Mouse (Mus musculus): ENCODE measurements around the gene Gm44805.
"Not testable (repeated sequence)": the region's sequence is repeated elsewhere in the genome, so short reads cannot be mapped to it uniquely, and the experiment has no call there.

Gm44805 gene

DNA sequence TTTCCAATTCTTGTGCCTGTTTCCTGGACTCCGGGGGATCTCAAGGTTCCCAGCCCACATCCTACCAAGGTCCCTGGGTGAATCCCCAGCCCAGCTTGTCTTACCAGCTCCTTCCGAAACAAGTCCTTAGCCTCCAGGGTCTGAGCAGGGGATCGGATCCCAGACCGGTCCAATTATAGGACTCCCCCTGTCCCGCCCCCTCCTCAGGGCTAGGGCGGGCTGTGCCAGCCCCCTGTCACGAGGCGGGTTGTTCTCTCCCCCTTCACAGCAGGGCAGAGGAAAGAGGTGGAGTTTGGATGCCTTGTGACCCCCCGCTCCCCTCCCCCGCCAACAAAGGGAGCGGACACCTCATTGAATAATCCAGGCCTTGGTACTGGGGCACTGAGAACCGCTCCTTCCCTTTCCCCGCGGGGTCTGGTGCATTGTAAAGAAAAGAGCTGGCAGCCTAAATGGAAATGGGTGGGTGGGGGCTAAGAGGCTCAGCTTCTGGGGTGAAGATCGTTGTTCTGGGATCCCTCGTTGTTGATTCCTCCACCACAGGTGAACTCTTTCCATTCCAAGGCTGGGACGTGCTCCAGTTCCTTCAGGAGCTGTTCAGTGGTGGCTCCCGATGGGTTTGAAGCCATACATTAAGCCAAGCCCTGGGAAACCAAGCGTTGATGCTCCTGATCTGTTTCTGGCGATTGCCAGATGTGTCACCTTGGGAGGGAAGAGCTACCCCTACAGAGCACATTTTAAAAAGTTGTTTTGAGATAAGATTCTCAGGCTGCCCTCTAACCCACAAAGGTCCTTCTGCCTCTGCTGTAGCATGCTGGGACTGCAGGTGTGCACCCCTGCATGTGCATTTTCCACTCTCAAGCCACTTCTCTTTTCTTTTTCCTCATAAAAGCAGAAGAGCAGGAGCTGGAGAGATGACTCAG lies 17.9 kb upstream of the Gm44805 start, which contains the start of gene Apoe:
Apoe (minus strand) TSS at position 282 of the 920 bp plus-strand sequence.
- DNase-seq (ENCODE audit: low spot score), result peak; percentile 68

DNA sequence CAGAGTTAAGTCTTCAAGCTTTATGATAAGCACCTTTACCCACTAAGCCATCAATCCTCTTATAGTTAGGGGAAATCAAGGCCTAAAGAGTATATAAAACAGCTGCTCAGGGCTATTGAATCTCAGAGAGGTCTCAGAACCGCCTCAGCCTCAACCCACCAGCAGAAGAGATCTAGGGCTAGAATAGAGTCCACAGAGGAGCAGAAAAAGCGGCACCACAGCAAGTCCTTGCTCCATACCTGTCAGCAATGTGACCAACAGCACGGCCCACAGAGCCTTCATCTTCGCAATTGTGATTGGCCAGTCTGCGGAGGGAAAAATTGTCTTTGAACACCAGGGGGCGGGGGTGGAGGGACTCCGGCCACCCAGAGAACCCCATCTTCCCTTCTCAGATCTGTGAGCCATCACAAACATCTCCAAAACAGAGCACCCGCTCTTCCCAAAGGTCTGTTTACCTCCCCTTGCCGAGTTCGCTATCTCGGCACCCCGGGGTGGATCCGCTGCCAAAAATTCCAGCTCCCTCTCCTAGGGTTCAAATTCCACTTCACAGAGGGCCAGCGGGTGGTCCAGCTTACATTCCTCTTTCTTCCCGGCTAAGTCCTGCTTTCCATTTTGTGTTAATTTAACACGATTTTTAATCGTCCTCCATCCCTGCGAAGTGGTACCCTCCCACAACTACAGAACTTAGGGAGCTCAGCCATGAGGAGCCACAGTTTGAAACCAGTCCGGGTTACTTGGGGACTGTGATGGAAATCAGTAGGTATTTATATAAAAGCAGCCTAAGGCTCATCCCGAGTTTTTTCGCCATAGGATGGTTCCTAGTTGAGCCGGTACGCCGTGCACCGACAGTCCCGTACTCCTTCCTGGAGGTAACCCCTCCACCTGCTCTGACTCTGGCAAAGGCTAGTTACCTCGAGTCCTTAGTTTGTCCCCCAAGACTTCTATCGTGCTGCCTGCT lies 17.0 kb upstream of the Gm44805 start:
- peak; percentile 39 for DNase-seq (ENCODE audit: low spot score)

DNA sequence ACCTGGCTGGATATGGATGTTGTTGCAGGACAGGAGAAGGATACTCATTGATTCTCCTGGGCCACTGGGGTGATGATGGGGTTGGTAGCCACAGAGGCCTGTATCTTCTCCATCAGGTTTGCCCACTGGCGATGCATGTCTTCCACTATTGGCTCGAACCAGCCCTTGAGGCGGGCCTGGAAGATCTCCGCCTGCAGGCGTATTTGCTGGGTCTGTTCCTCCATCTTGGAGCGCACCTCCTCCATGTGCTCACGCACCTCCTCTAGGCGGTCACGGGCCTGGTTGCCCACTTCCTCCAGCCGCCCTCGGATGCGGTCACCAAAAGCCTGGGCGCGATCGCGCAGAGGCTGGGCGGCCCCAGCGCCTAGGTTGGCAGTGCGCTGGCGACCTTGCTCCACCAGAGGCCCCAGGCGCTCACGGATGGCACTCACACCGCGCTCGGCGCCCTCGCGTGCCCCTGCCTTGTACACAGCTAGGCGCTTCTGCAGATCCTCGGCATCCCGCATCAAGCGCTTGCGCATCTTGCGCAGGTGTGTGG lies 15.2 kb upstream of the Gm44805 start:
- no peak for DNase-seq (ENCODE audit: low spot score)

DNA sequence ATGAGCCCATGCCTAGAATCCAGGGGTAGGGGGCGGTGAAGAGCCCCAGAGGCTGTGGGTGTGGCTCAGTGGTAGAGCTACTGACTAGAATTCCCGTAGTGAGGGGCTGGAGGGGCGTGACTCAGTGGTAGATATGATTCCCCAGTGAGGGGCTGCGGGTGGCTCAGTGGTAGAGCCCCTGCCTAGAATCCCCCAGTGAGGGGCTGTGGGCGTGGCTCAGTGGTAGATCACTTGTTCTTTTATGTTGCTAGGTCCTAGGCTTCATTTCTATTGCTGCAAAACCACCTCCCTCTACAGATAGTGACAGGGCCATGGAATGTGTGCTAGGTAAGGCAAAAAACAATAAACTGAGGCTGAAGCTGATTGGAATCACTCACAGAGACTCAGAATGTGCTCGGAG lies 14.7 kb upstream of the Gm44805 start:
- DNase-seq (ENCODE audit: low spot score), result no peak

DNA sequence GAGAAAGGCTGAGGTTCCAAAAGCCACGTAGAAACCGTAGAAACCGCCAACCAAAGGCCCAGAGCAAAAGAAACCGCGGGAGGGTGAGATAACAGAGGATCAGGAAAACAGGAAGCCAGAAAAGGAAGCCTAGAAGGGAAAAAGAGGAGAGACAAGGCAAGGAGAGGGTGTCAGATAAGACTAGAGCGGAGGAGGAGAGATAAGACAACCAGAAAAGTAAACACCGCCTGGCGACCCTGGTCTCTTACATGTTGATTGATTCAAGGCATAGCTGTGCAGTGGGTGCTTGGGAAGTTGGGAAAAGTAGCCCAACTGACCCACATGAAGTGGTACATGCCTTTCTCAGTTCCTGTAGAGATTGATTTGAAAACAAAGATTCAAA lies 14.0 kb upstream of the Gm44805 start:
- DNase-seq (ENCODE audit: low spot score), result no peak

DNA sequence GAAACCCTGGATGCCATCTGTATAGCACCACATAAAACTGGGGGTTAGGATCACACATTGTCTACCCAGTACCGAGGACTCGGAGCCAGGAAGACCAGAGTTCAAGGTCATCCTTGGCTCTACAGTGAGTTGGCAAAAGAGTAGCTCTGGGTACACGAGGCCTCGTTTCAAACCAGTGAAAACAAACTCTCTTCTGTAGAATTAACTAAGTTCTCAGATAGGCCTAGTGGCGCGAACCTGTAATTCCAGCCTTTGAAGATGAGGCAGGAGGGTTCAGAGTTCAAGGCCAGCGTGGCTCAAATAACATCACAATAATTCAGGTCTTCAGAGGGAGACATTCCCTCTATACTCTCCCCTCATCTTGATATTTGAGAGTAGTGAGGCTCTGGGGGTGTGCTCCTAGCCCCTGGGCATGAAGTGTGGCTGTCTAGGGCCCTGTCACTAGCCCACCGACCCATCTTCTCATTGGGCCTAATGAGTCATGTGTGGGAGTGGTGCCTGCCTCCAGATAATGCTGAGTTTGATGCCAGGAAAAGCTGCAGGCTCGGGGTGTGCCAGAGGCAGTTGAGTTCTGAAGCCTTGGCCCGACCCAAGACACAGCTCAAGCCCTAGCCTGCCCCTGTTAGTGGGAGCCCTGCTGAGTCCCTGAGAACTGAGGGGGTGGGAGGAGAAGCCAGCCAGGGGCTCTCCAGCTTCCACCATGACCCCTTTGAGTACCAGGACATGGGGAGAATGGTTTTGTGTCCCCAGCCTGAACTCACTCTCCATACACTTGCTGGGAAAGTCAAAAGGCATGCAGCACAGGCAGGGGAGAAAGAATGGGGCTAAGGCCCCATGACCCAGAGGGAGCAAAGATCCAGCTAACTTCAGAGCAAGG lies 13.4 kb upstream of the Gm44805 start:
- DNase-seq (ENCODE audit: low spot score), result no peak

DNA sequence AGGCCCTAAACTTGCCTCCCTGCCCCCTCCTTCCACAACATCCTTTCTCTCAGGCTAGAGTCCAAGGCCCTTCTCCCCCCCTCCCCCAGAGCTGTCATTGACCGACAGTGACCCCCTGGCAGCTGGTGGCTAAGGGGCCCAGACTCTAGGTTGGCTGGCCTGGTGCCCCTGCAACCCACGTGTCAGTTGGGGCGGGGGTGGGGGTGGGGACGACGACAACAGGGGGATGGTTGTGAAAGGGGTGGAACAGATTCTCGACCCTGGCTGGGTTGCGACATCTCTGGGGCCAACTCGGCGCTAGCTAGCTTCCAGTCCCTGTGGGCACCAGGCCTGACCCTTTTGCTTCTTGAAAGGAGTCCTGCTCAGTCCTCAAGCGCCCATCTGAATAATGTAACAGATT lies 12.2 kb upstream of the Gm44805 start:
- peak; percentile 54 for DNase-seq (ENCODE audit: low spot score)

DNA sequence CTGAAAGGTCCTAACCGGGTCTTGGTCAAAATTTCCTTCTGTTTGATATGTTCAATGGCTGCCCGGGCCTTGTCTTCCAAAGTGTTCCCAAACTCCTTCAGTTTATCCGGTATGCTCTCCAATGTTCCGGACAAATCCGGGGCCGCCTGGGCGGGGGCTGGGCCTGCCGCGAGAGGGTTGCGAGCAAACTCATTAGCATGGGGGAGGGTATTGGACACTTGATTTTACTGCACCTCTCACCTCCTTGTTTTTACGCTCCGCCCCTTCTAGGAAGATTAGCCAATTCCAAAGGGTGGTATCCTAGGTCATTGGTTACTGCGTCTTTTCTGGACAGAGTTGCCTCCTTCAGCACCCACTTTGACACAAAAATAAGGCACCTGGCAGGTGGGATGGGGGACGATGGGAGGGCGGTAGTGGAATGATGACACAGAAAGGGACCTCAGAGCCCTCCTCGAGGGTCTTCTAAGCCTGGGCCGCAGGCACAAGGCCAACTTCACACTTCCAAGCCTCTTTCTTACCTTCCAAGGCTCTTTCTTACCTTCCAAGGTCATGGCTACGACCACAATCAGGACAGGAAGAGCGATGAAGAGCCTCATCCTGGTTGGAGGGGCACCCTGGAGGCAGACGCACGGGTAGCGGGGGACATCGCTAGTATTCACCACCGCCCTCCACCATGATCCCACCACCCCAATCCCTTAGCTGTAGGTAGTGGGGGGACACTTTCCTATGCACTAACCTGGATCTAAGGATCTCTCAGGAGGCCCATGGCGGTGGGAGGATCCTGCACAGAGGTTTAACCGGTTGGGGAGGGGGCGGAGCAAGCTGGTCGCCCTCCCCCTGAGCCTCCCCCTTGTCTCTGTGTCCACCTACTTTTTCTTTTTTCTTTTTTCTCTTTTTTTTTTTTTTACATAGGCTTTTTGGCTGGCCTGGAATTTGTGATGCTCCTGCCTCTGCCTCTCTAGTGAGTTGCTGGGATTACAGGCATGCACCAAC lies 10.9 kb upstream of the Gm44805 start, which contains the start of gene Apoc1:
Apoc1 (minus strand) TSS at position 788 of the 993 bp plus-strand sequence.
- peak; percentile 44 for DNase-seq (ENCODE audit: low spot score)

DNA sequence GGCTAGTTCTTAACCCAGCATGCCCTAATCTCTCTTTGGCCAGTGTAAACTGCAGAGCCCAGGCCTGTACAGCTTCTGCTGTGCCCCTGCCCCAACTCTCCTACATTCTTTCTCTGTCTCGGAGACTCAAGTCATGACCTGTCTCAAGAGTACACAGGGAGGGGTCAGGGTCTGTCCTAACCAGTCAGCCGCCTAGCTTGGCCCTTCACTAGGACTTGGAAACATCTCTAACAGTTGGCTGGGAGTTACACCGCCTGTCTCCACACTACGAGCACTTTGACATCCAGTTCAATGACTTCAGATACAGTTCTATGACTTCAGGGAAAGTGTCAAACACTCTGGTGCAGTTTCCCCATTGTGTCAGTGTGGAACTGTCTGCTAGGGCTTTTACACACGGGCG lies 10.2 kb upstream of the Gm44805 start:
- DNase-seq (ENCODE audit: low spot score), result no peak

DNA sequence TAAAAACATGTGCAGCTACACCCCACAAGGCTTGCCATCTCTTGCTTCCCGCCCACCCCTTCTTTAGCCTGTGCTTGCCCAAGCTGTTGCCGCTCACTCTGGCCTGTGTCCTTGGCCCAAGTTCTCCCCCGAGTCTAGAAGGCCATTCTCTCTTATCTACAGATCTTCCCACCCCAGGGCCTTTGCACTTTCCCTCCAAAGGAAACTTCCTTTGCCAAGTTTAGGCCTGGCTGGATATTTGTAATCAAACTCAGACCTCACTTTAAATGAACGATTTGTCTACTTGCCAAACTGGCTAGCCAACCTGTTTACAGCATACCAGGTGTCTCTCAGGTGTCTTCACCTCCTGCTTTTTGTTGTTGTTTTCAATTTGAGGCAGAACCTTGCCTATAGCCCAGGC lies 9.6 kb upstream of the Gm44805 start:
- no peak for DNase-seq (ENCODE audit: low spot score)

DNA sequence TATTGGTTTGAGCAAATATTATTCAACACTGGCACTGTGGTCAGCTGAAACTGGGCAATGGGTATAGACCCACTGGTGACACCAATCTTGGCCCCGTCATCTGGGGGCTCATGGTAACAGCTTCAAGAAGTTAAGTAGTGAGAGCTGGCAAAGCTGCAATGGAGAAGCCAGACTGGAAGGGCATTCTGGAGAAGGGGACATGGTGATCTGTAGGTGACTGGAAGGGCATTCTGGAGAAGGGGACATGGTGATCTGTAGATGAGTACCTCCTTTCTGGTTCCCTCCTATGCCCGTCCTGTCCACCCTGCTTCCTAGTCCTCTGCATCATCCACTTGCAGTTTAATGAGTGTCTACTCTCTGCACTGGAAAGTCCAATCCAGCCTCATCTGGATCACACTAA lies 7.4 kb upstream of the Gm44805 start:
- DNase-seq (ENCODE audit: low spot score), result no peak

DNA sequence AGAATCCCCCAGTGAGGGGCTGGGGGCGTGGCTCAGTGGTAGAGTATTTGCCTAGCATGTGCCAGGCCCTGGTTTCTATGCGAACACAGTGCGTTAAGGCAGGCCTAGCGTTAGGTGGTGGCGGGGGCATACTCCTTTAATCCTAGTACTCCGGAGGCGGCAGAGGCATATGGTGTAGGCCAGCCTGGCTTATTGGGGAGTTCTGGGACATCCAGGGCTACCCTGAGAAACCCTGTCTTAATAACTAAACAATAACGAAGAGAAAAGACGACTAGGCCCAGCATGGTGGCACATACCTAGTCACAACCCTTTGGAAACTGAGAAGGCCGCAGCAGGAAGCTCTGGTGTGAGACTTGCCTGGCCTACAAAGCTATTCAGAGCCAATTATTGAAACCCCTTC lies 6.9 kb upstream of the Gm44805 start:
- DNase-seq (ENCODE audit: low spot score), result no peak

DNA sequence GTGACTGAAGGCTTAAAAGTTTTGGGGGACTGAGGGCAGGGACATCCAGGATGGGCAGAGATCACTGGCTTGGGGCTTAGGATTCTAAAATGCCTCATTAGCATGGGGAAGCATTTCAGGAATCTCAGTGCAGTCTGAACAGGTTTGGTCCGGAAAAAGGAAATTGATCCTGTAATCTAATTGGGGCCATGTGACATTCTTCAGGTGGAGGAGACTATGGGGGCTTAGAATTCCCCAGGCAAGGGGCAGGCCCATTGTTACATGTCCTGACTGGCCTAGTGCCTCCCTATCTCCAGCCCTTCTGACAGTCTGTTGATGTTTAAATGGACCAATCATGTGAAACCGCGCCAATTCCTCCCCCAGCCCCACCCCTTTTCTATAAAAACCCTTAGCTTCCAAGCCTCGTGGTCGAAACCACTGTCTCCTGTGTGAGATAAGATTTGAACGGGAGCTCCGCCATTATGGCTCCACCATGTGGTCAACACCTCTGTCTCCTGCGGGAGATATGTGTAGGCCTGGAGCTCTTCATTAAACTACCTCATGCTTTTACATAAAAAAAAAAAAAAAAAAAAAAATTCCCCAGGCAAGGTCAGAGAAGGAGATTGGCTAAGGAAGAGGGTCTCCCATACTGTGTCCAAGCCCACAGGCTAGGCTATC lies 5.8 kb upstream of the Gm44805 start:
- DNase-seq (ENCODE audit: low spot score), result not testable (repeated sequence)

DNA sequence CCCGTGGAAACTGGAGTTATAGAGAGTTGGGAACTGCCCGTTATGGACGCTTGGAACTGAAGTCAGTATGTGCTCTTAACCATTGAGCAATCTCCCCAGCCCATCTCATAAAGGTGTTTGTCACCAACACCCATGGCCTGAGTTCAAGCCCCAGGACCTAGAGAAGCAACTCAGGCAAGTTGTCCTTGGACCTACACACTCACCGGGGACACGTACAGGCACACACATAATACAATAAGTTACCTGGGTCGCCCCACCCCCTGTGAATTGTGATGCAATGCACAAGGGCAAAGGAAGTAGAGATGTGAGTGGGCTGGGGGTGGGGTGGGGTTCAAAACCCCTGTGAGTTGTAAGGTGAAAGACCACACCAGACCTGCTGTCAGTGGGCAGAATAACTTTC lies 5.3 kb upstream of the Gm44805 start:
- no peak for DNase-seq (ENCODE audit: low spot score)

DNA sequence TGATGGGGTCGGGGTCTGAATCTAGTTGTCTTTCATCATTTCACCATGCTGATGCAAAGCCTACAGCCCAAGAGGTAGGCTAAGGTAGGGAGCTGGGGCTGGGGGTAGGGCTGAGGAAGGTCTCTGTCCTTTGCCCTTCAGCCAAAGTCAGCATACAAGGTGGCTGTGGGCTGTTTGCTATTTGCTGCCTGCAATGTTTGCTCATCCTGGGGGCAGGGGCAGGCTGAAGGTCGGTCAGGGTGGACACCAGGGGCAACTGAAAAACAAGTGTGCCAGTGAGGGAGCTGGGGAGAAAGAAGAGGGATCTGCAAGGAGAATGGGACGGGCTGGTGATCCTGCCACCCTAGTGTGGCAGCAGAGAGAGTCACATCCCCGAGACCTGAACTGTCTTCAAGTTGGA lies 4.2 kb upstream of the Gm44805 start:
- no peak for DNase-seq (ENCODE audit: low spot score)

DNA sequence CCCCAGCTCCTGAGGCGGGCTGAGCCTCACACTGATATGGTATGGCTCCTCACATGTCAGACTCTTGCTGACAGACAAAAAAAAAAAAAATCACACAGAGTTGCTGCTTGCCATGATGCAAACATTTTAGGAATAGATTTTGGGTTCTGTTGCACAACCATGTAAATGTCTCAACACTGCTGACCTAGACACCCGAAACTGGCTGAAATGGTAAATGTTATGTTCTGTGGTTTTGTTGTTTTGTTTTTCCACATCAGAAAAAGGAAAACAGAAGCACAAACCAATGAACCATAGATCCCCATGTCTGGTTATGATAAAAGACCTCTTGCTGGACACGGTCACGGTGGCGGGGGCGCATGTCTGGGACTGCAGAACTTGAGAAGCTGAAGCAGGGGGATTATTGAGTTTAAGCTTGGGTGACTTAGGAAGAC lies 2.6 kb upstream of the Gm44805 start:
- DNase-seq (ENCODE audit: low spot score), result no peak

DNA sequence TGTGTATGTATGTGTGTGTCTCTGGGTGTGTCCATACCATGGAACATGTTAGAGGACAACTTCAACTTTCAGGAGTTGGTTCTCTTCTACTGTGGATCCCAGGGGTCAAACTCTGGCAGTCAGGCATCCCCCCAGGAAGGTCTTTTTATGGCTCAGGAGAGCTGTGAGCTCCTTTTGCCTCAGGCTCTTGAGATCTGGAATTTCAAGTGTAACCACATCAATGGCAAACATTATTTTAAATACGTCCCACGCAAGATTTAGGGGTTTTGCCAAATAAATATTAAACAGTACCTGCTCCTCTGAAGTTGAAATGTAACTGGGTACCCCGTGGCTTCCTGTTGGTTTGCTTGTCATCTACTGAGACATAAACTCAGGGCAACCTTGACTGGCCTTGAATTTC lies 1.8 kb upstream of the Gm44805 start:
- no peak for DNase-seq (ENCODE audit: low spot score)

DNA sequence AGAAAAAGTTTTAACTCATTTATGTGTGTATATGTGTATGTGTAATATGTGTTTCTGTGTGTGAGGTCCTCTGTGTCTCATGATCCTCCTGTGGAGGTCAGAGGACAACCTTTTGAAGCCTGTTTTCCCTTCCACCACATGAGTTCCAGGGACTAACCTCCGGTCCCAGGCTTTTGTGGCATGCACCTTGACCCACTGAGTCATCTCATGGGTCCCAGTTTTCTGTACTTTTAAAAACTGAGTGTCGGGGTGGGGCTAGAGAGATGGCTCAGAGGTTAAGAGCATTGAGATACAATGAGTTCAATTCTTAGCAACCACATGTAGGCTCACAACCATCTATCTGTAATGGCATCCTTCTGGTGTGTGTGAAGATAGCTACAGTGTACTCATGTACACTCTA lies 521 bp downstream of the Gm44805 start:
- DNase-seq (ENCODE audit: low spot score), result no peak

DNA sequence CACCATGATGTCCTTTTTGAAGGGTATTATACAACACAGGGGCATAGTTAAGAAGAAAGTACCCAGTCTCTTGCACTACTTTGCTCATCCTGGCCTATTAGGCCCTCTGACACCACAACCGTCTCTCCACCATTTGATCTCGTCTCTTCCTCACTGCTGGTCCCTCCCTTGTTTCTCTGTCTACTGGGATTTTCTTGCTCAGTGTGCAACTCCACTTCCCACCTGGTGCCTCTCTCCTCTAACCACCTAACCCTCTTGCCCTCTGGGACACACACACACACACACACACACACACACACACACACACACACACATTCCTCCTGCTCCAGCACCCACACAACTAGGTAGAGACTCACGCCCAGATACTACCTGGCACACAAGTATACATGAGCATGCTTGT lies 2.3 kb downstream of the Gm44805 start:
- no peak for DNase-seq (ENCODE audit: low spot score)

DNA sequence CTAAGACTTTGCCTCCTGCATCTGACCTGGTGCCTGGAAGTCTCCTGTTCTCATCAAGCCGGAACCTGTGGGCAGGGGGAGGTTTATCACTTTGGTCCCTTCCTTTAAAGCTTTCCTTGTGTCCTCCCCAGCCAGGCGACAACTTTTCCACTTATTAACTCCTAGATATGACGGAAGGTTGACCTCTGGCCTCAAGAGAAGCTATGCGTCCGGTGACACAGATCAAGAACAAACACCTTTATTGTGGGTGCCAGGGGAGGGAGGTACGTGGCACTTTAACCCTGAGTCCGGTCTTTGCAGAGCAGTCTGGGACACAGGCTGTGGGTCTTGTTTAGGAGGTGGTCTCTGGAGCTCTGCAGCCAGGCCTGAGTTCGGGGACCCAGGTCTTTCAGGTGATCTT lies 3.4 kb downstream of the Gm44805 start, which contains the start of gene Apoc2:
Apoc2 (minus strand) TSS at position 70 of the 400 bp plus-strand sequence.
- no peak for DNase-seq (ENCODE audit: low spot score)
